ENCODE assay signal across 15 mouse cellular contexts in the genomic region with DNA sequence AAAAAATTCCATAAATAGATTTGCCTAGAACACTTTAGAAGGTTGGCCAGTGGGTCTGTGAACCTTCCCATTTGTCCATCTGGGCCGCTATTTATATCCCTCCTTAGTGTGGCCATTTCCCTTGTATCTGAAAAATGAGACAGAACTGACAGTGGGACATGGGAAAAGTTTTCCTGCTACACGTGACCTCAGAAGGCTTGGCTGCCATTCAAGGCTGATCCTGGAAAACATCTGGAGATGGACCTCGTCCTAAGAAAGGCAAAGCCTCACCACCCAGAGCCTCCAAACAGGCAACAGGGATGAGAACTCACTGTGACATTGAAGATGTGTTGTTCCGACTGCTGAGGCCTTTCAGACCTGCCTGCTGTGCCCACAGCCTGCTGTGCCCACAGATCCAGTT. TPM values are rescaled to one million over a fixed set of nuclear protein-coding genes. Genes with fewer than 3 reads are reported as not detected.
DNase-seq lines count a peak whose midpoint lies in the region; ATAC-seq and TF ChIP-seq lines count a peak whose summit lies in the region.
"Had no signal": no experiment of that assay in that cellular context is flagged by ENCODE, and none has a peak within 500 bp of the region (broad histone marks: within the 10 kb centered on the region; RNA-seq: fewer than 3 reads in every experiment).

No protein-coding gene starts in this region.

- no peaks in the 10 kb centered on the region; the same call in 1 of the 2 replicates for H3K4me1 ChIP-seq in limb, embryonic 14.5 days (ENCODE audit: control insufficient read depth, insufficient read depth, low read length)
- peaks cover 5% of the 10 kb centered on the region; the same call in 1 of the 2 replicates for H3K4me1 ChIP-seq in limb, embryonic 10.5 days
- H3K4me1 ChIP-seq: hindbrain, embryonic 12.5 days had no signal

- H3K9ac ChIP-seq in limb, embryonic 14.5 days (ENCODE audit: low read depth, low read length, severe bottlenecking) = no peak overlapping the region
- H3K9ac ChIP-seq: hindbrain, embryonic 12.5 days; intestine, embryonic 15.5 days had no signal

- DNase-seq in gastrocnemius, postnatal 25 days = peak; percentile 38
- DNase-seq in gastrocnemius, postnatal 10 days = no peak
- DNase-seq in limb, embryonic 14.5 days (ENCODE audit: low spot score) = peak; percentile 31
- DNase-seq in limb, embryonic 10.5 days (ENCODE audit: low spot score) = no peak
- DNase-seq in NIH3T3 (ENCODE audit: low read depth) = peak; percentile 79
- peak; percentile 39 to 40 for DNase-seq in heart, postnatal 14 days
- DNase-seq in cerebellum, postnatal 14 days = no peak
- DNase-seq: adrenal gland, postnatal 25 days; B cell, adult 2 months; cerebellum, postnatal 10 days; thymus, adult 18-20 months had no signal

- H3K4me2 ChIP-seq in limb, embryonic 14.5 days (replicated peaks; ENCODE audit: low read depth, low read length, severe bottlenecking) = no peak overlapping the region
- H3K4me2 ChIP-seq: hindbrain, embryonic 12.5 days; intestine, embryonic 15.5 days; liver, embryonic 11.5 days had no signal

- no peak for ATAC-seq in limb, embryonic 14.5 days (ENCODE audit: low FRiP score, low read depth)
- ATAC-seq in frontal cortex, adult (ENCODE audit: low TSS enrichment) = no peak

- no peaks in the 10 kb centered on the region; the same call in 1 of the 2 replicates for H3K36me3 ChIP-seq in limb, embryonic 14.5 days (ENCODE audit: control insufficient read depth, insufficient read depth, low read length)
- H3K36me3 ChIP-seq in limb, embryonic 10.5 days = 0 out of 2 replicates have a peak, but pooled peaks cover 2% of the 10 kb centered on the region
- H3K36me3 ChIP-seq: hindbrain, embryonic 12.5 days; intestine, embryonic 15.5 days had no signal

- WGBS in limb, embryonic 14.5 days = 55% methylated on average over 4 of the region's 4 CpGs
- 83% methylated on average over 4 of the region's 4 CpGs for WGBS in limb, embryonic 10.5 days

- H3K27ac ChIP-seq in limb, embryonic 14.5 days (replicated peaks; ENCODE audit: low read depth, low read length) = no peak overlapping the region
- no peak overlapping the region for H3K27ac ChIP-seq in limb, embryonic 10.5 days
- H3K27ac ChIP-seq: hindbrain, embryonic 12.5 days; intestine, embryonic 15.5 days had no signal

- no peaks in the 10 kb centered on the region for H3K27me3 ChIP-seq in limb, embryonic 14.5 days (ENCODE audit: control insufficient read depth, insufficient read depth, low read length)
- no peaks in the 10 kb centered on the region for H3K27me3 ChIP-seq in limb, embryonic 10.5 days (ENCODE audit: low read depth, poor library complexity, severe bottlenecking)
- H3K27me3 ChIP-seq: hindbrain, embryonic 12.5 days; intestine, embryonic 15.5 days had no signal

- no peak overlapping the region for H3K4me3 ChIP-seq in limb, embryonic 14.5 days (replicated peaks; ENCODE audit: low read length)
- no peak overlapping the region for H3K4me3 ChIP-seq in limb, embryonic 10.5 days
- H3K4me3 ChIP-seq: hindbrain, embryonic 12.5 days; intestine, embryonic 15.5 days had no signal

- no peak for TF ChIP-seq POLR2A in limb, embryonic 14.5 days (IDR thresholded peaks at IDR 0.05; ENCODE audit: borderline replicate concordance, extremely low read depth, insufficient read depth, insufficient read length)

- H3K9me3 ChIP-seq in limb, embryonic 14.5 days (ENCODE audit: control insufficient read depth, low read length) = no peaks in the 10 kb centered on the region
- H3K9me3 ChIP-seq in limb, embryonic 10.5 days (replicated peaks) = no peaks in the 10 kb centered on the region
- H3K9me3 ChIP-seq: hindbrain, embryonic 12.5 days; intestine, embryonic 15.5 days had no signal

- intact Hi-C loops in heart, postnatal 14 days (cut with DNase I) = no loop called here

RNA-seq across cellular contexts. Expression of gene Adora2b, which starts 24.0 kb away (rescaled TPM):
- total RNA-seq in gastrocnemius, postnatal 25 days (2021) = under 1 TPM; 0.49 to 0.94 TPM
- total RNA-seq in gastrocnemius, postnatal 10 days (2021) = 1 to 10 TPM in 1 of 2 experiments, under 1 TPM in 1; 0.88 to 1.3 TPM
- polyA plus RNA-seq in limb, embryonic 14.5 days (2012; rRNA removed) = 9.1 and 9.9 TPM in 2 replicates
- polyA plus RNA-seq in limb, embryonic 14.5 days (2014; fragmentation: Nextera tagmentation; extraction: Ambion mirVana) = 10.9 and 11.1 TPM in 2 replicates
- 10.4 and 11.5 TPM in 2 replicates for polyA plus RNA-seq in limb, embryonic 10.5 days (2016; fragmentation: Nextera tagmentation; extraction: Ambion mirVana)
- total RNA-seq in heart, postnatal 14 days (2021) = 1 to 10 TPM; 2.6 to 2.7 TPM

RNA-seq across cellular contexts. Expression of gene Zswim7, which starts 56.4 kb away (rescaled TPM):
- total RNA-seq in gastrocnemius, postnatal 25 days (2021) = 10 to 100 TPM; 26.7 to 29.2 TPM
- total RNA-seq in gastrocnemius, postnatal 10 days (2021) = 10 to 100 TPM; 15.2 to 17.9 TPM
- 17.8 and 19.2 TPM in 2 replicates for polyA plus RNA-seq in limb, embryonic 14.5 days (2012; rRNA removed)
- 23.1 and 24.6 TPM in 2 replicates for polyA plus RNA-seq in limb, embryonic 14.5 days (2014; fragmentation: Nextera tagmentation; extraction: Ambion mirVana)
- polyA plus RNA-seq in limb, embryonic 10.5 days (2016; fragmentation: Nextera tagmentation; extraction: Ambion mirVana) = 17.9 TPM in 2 replicates
- 10 to 100 TPM; 12.6 to 13.2 TPM for total RNA-seq in heart, postnatal 14 days (2021)

RNA-seq across cellular contexts. Expression of gene Ttc19, which starts 56.5 kb away (rescaled TPM):
- total RNA-seq in gastrocnemius, postnatal 25 days (2021) = 10 to 100 TPM; 28.5 to 39.9 TPM
- total RNA-seq in gastrocnemius, postnatal 10 days (2021) = 10 to 100 TPM; 21.3 to 23.0 TPM
- 16.7 and 17.2 TPM in 2 replicates for polyA plus RNA-seq in limb, embryonic 14.5 days (2012; rRNA removed)
- polyA plus RNA-seq in limb, embryonic 14.5 days (2014; fragmentation: Nextera tagmentation; extraction: Ambion mirVana) = 16.7 and 18.8 TPM in 2 replicates
- 17.4 and 18.8 TPM in 2 replicates for polyA plus RNA-seq in limb, embryonic 10.5 days (2016; fragmentation: Nextera tagmentation; extraction: Ambion mirVana)
- 10 to 100 TPM; 36.5 to 38.2 TPM for total RNA-seq in heart, postnatal 14 days (2021)

Comparison
In these comparisons a context has a peak if more than half of its experiments do, and no peak if none do; other contexts are left out.
1. DNase-seq: peak in gastrocnemius, postnatal 25 days (single experiment), limb, embryonic 14.5 days (single experiment), NIH3T3 (single experiment) and heart, postnatal 14 days (2 of 2); none in gastrocnemius, postnatal 10 days (single experiment), limb, embryonic 10.5 days (single experiment) and cerebellum, postnatal 14 days (0 of 2).